Mouse (Mus musculus): ENCODE results near the gene Gm38394. TPM values are rescaled to one million over a fixed set of nuclear protein-coding genes. Genes with fewer than 3 reads are reported as not detected.

Gm38394 gene
- polyA plus RNA-seq, 1 experiment = 13.1 TPM

DNA sequence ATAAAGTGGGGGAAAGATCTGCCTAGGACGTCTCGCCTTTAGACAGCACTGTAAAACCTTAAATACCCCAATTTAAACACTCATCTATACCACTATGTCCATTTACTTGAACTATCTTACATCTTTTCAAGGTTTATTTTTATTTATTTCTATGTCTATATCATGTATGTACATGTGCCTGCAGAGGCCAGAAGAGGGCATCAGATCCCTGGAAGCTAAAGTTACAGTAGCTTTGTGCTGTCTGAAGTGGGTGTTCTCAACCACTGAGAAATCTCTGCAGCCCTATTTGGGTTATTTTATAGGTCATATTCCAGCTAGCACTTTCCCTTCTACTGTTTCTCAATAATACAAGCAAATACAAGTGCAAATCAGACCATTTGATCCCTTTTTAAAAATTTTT lies 28.9 kb downstream of the Gm38394 start:
- no peaks in the 10 kb centered on the region for H3K4me1 ChIP-seq (ENCODE audit: control insufficient read depth, insufficient read depth, low read length)
- WGBS = 92% methylated on average over 2 of the region's 2 CpGs
- no peak overlapping the region for H3K4me3 ChIP-seq (replicated peaks; ENCODE audit: control insufficient read depth, low read depth, low read length)

DNA sequence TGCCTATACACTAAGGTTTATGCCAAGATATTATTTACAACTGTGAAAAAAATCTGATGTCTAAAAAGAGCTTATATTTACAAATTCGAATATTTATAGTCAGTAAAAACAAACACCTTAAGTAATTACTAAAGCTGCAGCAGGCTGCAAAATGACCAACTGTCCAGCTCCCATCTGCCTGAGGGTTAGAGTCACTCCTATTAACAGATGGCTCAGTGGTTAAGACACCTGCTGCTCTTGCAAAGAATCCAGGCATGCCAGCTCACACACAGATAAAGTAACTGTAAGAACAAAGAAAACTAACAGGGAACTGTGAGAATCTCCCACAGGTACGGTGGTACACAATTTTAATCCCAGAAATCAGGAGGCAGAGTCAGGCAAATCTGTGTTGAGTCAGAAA lies 36.1 kb downstream of the Gm38394 start:
- WGBS = 77% methylated on average over 2 of the region's 2 CpGs
- H3K4me3 ChIP-seq (replicated peaks; ENCODE audit: control insufficient read depth, low read depth, low read length) = no peak overlapping the region
- TF ChIP-seq POLR2A (IDR thresholded peaks at IDR 0.05; ENCODE audit: borderline replicate concordance, control insufficient read depth, low read depth, low read length) (no peak), CTCF (IDR thresholded peaks at IDR 0.05; ENCODE audit: control insufficient read depth, insufficient read depth, low read length) (no peak)
- no peak overlapping the region for H3K27ac ChIP-seq (ENCODE audit: control insufficient read depth, insufficient read depth, low read depth, low read length, poor library complexity)
- no peaks in the 10 kb centered on the region for H3K4me1 ChIP-seq (ENCODE audit: control insufficient read depth, insufficient read depth, low read length)

More for the DNA sequence above, 28.9 kb downstream of the Gm38394 start:
- no peak for TF ChIP-seq CTCF (IDR thresholded peaks at IDR 0.05; ENCODE audit: control insufficient read depth, insufficient read depth, low read length)
- TF ChIP-seq POLR2A (IDR thresholded peaks at IDR 0.05; ENCODE audit: borderline replicate concordance, control insufficient read depth, low read depth, low read length) = no peak
- H3K27ac ChIP-seq (ENCODE audit: control insufficient read depth, insufficient read depth, low read depth, low read length, poor library complexity) = no peak overlapping the region

- Histone ChIP-seq H3K27ac (ENCODE audit: control insufficient read depth, insufficient read depth, low read depth, low read length, poor library complexity) (no peak overlapping the region), H3K4me3 (replicated peaks; ENCODE audit: control insufficient read depth, low read depth, low read length) (no peak overlapping the region), H3K4me1 (ENCODE audit: control insufficient read depth, insufficient read depth, low read length) (no peaks in the 10 kb centered on the region)
- TF ChIP-seq POLR2A (IDR thresholded peaks at IDR 0.05; ENCODE audit: borderline replicate concordance, control insufficient read depth, low read depth, low read length) (no peak), CTCF (IDR thresholded peaks at IDR 0.05; ENCODE audit: control insufficient read depth, insufficient read depth, low read length) (no peak)
- WGBS = 76% methylated on average over 8 of the region's 8 CpGs
Observed at GRCm38 (mm10) chr1:133618311-133618710, 42.8 kb downstream of the Gm38394 start.

DNA sequence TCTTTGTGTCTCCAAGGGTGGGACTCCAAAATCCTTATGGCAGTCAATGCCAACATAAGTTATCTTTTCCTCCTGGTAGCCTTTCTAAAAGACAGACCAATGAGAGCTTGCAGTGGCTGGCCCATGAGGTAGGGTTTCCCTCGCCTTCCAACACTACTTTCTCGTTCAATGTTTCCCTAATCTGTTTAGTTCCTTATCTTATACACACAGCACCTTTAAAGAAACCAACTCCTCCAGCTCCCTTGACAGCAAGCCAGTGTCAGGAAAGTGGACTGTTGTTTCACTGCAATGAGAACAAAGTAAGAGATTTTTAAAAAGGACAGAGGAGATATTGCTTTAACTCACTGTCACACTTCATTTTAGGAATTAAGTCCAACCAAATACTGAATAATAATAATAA lies 43.2 kb downstream of the Gm38394 start:
- no peak overlapping the region for H3K4me3 ChIP-seq (replicated peaks; ENCODE audit: control insufficient read depth, low read depth, low read length)
- whole genome bisulfite sequencing = 38% methylated on average over 2 of the region's 2 CpGs
- H3K27ac ChIP-seq (ENCODE audit: control insufficient read depth, insufficient read depth, low read depth, low read length, poor library complexity) = no peak overlapping the region
- H3K4me1 ChIP-seq (ENCODE audit: control insufficient read depth, insufficient read depth, low read length) = no peaks in the 10 kb centered on the region
- TF ChIP-seq POLR2A (IDR thresholded peaks at IDR 0.05; ENCODE audit: borderline replicate concordance, control insufficient read depth, low read depth, low read length) (no peak), CTCF (IDR thresholded peaks at IDR 0.05; ENCODE audit: control insufficient read depth, insufficient read depth, low read length) (no peak)

- H3K4me3 ChIP-seq (replicated peaks; ENCODE audit: control insufficient read depth, low read depth, low read length) = no peak overlapping the region
- no peaks in the 10 kb centered on the region for H3K4me1 ChIP-seq (ENCODE audit: control insufficient read depth, insufficient read depth, low read length)
- no peak for TF ChIP-seq POLR2A (IDR thresholded peaks at IDR 0.05; ENCODE audit: borderline replicate concordance, control insufficient read depth, low read depth, low read length)
- TF ChIP-seq CTCF (IDR thresholded peaks at IDR 0.05; ENCODE audit: control insufficient read depth, insufficient read depth, low read length) = peak; percentile 36; the same call in 1 of the 2 replicates
- no peak overlapping the region for H3K27ac ChIP-seq (ENCODE audit: control insufficient read depth, insufficient read depth, low read depth, low read length, poor library complexity)
- WGBS = 62% methylated on average over 3 of the region's 3 CpGs
Observed at GRCm38 (mm10) chr1:133613817-133614216, 47.3 kb downstream of the Gm38394 start.

DNA sequence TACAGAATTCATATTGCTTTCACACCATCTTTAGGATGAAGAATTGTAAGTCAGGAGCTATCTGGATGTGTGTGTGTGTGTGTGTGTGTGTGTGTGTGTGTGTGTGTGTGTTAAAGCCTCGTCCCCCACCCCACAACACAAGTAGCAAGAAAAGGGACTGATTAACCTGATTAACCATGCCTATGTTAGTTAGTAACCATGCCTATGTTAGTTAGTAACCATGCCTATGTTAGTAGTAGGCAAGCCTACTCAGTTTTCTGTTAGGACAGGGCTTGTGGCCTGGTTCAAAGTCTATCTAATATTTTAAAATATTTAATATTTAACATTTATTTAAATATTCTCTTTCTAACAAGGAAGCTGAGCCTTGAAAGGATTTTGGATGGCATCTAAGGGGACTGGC lies 49.7 kb downstream of the Gm38394 start:
- no peaks in the 10 kb centered on the region; the same call in 1 of the 2 replicates for H3K4me1 ChIP-seq (ENCODE audit: control insufficient read depth, insufficient read depth, low read length)
- WGBS = 89% methylated on average over 1 of the region's 1 CpGs
- TF ChIP-seq CTCF (IDR thresholded peaks at IDR 0.05; ENCODE audit: control insufficient read depth, insufficient read depth, low read length) = no peak
- no peak for TF ChIP-seq POLR2A (IDR thresholded peaks at IDR 0.05; ENCODE audit: borderline replicate concordance, control insufficient read depth, low read depth, low read length)

DNA sequence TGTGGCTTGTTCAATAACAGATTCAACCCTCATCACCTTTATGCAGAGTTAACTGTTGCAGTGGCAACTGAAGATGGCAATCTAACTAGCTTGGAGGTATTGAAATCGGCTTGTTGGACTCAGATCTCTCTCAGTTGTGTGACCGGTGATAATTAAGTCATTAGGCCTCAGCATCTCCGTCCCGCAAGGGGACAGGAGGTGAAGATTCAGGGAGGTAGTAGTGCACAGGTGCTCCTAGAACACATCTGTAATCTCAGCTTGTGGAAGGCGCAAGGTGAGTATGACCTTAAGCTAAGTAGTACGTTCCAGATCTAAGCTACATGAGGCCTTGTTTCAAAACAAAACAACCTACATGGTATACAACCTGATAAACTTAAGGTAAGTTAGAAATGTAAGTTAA lies 50.5 kb downstream of the Gm38394 start:
- no peak overlapping the region for H3K4me3 ChIP-seq (replicated peaks; ENCODE audit: control insufficient read depth, low read depth, low read length)
- no peaks in the 10 kb centered on the region; the same call in 1 of the 2 replicates for H3K4me1 ChIP-seq (ENCODE audit: control insufficient read depth, insufficient read depth, low read length)
- no peak overlapping the region for H3K27ac ChIP-seq (ENCODE audit: control insufficient read depth, insufficient read depth, low read depth, low read length, poor library complexity)
- WGBS = 56% methylated on average over 6 of the region's 6 CpGs
- no peak for TF ChIP-seq CTCF (IDR thresholded peaks at IDR 0.05; ENCODE audit: control insufficient read depth, insufficient read depth, low read length)
- TF ChIP-seq POLR2A (IDR thresholded peaks at IDR 0.05; ENCODE audit: borderline replicate concordance, control insufficient read depth, low read depth, low read length) = no peak

More for the DNA sequence above, 49.7 kb downstream of the Gm38394 start:
- Histone ChIP-seq H3K27ac (ENCODE audit: control insufficient read depth, insufficient read depth, low read depth, low read length, poor library complexity) (no peak overlapping the region), H3K4me3 (replicated peaks; ENCODE audit: control insufficient read depth, low read depth, low read length) (no peak overlapping the region)

DNA sequence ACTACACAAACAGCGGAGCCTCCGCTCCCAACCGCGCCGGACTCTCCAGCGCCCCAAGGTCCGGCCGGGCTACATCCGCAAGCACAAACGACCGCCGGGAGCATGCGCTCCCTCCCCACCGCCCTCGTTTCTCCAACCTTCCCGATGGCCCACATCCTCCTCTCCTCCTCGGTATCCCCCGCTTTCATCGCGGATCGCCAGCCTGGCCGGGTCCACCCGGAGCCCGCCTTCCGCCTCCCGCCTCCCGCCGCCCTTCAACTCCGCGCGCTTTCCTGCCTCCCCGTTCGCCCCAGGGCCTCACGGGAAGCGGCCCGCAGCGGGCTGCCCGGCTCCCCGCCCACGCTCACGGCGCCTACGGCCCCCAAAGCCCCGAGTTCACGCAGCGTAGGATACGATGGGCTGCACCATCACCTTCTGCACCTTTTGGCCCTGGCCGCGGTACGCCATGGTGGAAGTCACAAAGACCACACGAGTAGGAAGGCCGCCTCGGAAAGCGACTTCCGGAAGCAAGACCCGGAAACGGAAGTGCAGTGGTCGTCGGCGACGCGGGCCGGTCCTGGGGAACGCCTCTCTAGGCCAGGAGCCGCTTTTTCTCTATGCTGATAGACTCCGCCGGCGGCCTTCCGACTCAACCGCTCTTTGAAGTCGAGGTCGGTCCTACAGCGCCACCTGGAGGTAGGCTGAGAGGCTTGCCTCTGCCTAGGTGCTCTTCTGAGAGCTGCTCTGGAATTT lies 51.2 kb downstream of the Gm38394 start, which contains the start of gene Snrpe:
Snrpe (minus strand) TSS at position 521 of the 732 bp plus-strand sequence.
- H3K27ac ChIP-seq (ENCODE audit: control insufficient read depth, insufficient read depth, low read depth, low read length, poor library complexity) = peak within 1 kb of the TSS; percentile 83
- WGBS = under 1% methylated on average over 73 of the region's 73 CpGs
- TF ChIP-seq CTCF (IDR thresholded peaks at IDR 0.05; ENCODE audit: control insufficient read depth, insufficient read depth, low read length) = peak; percentile 97
- TF ChIP-seq POLR2A (IDR thresholded peaks at IDR 0.05; ENCODE audit: borderline replicate concordance, control insufficient read depth, low read depth, low read length) = peak; percentile 84; the same call in 1 of the 2 replicates
- no peaks in the 10 kb centered on the region; the same call in 1 of the 2 replicates for H3K4me1 ChIP-seq (ENCODE audit: control insufficient read depth, insufficient read depth, low read length)
- peak within 1 kb of the TSS; percentile 91 for H3K4me3 ChIP-seq (replicated peaks; ENCODE audit: control insufficient read depth, low read depth, low read length)

Data from bone marrow, adult 2 months (tissue).